Mouse (Mus musculus) urinary bladder, postnatal 0 days (tissue): Measurements from ENCODE around the gene Cdca7. TPM values are rescaled to one million over a fixed set of nuclear protein-coding genes. Genes with fewer than 3 reads are reported as not detected.

Experiments
- polyA plus RNA-seq: library from polyadenylated mRNA; unstranded; fragments of >200 nt; fragmentation: Nextera tagmentation; extraction: Ambion mirVana; gene quantifications from 2 replicates; pipeline ENCODE4 v1.2.1, GENCODE M21; 2015

Gene Cdca7
- 35.6 and 39.8 TPM in 2 replicates for polyA plus RNA-seq

DNA sequence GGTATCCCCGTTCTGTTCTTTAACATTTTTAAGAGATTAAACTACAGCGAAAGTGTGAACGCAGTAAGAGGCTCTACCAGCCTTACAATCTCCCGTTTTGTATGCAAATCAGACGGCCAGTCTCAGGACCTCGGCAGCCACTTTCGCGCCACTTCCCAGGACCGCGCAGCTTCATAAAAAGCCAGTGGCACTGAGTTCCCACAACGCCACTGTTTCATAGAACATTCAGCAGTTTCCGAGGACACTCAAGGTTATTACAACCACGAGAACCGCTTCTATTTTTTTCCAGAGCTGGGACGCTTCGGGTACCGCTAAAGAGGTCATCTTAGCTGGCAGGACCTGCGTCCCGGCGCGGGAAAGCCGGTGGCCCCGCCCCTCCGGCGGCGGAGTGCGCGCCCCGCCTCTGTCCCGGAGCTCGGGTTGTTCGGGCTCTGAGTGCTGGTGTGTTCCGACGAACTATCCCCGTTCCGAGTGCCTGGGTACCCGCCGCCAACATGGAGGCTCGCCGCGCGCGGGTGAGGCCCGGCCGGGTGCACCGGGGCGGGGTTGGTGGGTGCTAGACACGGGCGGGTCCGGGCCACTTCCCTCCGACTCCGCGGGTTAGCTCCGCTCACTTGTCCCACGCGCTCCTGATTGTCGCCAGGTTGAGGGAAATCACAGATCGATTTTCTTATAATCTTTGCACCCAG, at the start of gene Cdca7:
Gene Cdca7 (plus strand): TSS at position 363 of the 689 bp plus-strand sequence.

Other genes with a start within 250 kb of the Cdca7 start
- 27.8 and 32.9 TPM in 2 replicates for gene Map3k20, start 190.5 kb upstream of the Cdca7 start, polyA plus RNA-seq